Mouse (Mus musculus): ENCODE data around the gene Gm10668. TPM values are rescaled to one million over a fixed set of nuclear protein-coding genes. Genes with fewer than 3 reads are reported as not detected.
"Not testable (repeated sequence)": the region's sequence is repeated elsewhere in the genome, so short reads cannot be mapped to it uniquely, and the experiment has no call there.

Gm10668 gene
- not detected in 2 replicates for polyA plus RNA-seq (2015; fragmentation: Nextera tagmentation; extraction: Ambion mirVana)

DNA sequence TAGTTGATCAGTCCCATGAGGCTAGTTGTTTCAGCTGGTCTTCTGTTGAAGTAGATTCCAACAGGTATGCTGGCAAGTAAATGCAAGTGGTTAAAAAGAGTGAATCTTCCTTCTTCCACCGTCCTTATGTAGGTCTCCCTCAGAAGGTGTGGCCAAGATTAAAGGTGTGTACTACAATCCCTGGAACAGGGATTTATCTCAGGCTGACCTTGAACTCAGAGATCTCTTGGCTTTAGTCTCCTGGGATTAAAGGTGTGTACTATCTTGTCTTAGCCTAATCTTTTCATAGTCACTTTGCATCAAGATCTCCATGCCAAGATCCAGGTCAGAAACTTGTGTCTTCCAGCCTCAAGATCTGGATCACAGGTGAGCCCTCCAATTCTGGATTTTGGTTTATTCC is at the start of gene Gm10668:
Gene Gm10668 (minus strand): TSS at position 101 of the 400 bp plus-strand sequence.
- not testable (repeated sequence) for H3K9ac ChIP-seq; H3K4me2 ChIP-seq (replicated peaks); H3K27me3 ChIP-seq (replicated peaks); H3K4me1 ChIP-seq (replicated peaks); H3K9me3 ChIP-seq; H3K27ac ChIP-seq; H3K4me3 ChIP-seq (replicated peaks); H3K36me3 ChIP-seq; ATAC-seq
- WGBS, result no CpG with 5 or more reads among the region's 1 CpGs

DNA sequence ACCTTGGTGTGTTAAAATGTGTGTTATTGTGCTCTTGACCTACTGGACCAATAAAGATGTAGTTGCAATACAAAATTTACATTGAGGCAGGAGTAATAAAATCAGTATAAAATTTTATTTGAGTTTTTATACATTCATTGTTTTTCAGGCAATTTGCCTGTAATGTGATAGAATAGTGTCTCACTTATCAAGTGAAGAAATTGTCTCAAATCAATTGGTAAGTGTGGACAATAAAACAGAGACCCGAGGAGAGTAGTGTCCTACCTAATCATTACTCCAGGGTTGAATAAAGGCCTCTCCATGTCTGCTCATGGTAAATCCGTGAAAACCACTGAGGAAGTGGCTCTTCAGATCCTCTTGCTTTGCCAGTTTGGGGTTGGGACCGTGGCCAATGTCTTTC is 40.5 kb upstream of the Gm10668 start, which contains the start of gene Vmn1r112:
Gene Vmn1r112 (plus strand): TSS at position 301 of the 400 bp plus-strand sequence.
- H3K9me3 ChIP-seq; H3K4me1 ChIP-seq (replicated peaks); H3K4me2 ChIP-seq (replicated peaks); H3K9ac ChIP-seq; H3K36me3 ChIP-seq; H3K27ac ChIP-seq; H3K4me3 ChIP-seq (replicated peaks); H3K27me3 ChIP-seq (replicated peaks); ATAC-seq: not testable (repeated sequence)
- no CpG with 5 or more reads among the region's 3 CpGs for WGBS

DNA sequence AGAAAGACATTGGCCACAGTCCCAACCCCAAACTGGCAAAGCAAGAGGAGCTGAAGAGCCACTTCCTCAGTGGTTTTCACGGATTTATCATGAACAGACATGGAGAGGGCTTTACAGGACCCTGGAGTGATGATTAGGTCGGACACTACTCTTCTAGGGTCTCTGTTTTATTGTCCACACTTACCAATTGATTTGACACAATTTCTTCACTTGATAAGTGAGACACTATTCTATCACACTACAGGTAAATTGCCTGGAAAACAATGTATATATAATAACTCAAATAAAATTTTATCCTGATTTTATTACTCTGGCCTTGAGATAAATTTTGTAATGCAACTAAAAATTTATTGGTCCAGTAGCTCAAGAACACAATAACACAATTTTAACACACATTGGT is 27.3 kb downstream of the Gm10668 start, which contains the start of gene Vmn1r111:
Gene Vmn1r111 (minus strand): TSS at position 101 of the 400 bp plus-strand sequence.
- not testable (repeated sequence) for H3K27ac ChIP-seq; H3K9me3 ChIP-seq; H3K4me3 ChIP-seq (replicated peaks); H3K27me3 ChIP-seq (replicated peaks); H3K9ac ChIP-seq; H3K4me1 ChIP-seq (replicated peaks); ATAC-seq; H3K36me3 ChIP-seq; H3K4me2 ChIP-seq (replicated peaks)
- no CpG with 5 or more reads among the region's 2 CpGs for WGBS

Other genes starting within 250 kb of the Gm10668 start
- gene Vmn1r103, start 220.1 kb downstream of the Gm10668 start, polyA plus RNA-seq (2015; fragmentation: Nextera tagmentation; extraction: Ambion mirVana), result not detected in 2 replicates
- not detected in 2 replicates for gene Vmn1r104, start 196.8 kb downstream of the Gm10668 start, polyA plus RNA-seq (2015; fragmentation: Nextera tagmentation; extraction: Ambion mirVana)
- not detected in 2 replicates for gene Gm5726, start 184.9 kb downstream of the Gm10668 start, polyA plus RNA-seq (2015; fragmentation: Nextera tagmentation; extraction: Ambion mirVana)
- gene Gm4141, start 154.4 kb downstream of the Gm10668 start, polyA plus RNA-seq (2015; fragmentation: Nextera tagmentation; extraction: Ambion mirVana), result not detected in 2 replicates
- not detected in 2 replicates for gene Gm4513, start 131.6 kb downstream of the Gm10668 start, polyA plus RNA-seq (2015; fragmentation: Nextera tagmentation; extraction: Ambion mirVana)
- not detected in 2 replicates for gene Vmn1r107, start 61.7 kb downstream of the Gm10668 start, polyA plus RNA-seq (2015; fragmentation: Nextera tagmentation; extraction: Ambion mirVana)
- gene Vmn1r111, start 27.4 kb downstream of the Gm10668 start, polyA plus RNA-seq (2015; fragmentation: Nextera tagmentation; extraction: Ambion mirVana), result not detected in 2 replicates
- gene Vmn1r112, start 40.6 kb upstream of the Gm10668 start, polyA plus RNA-seq (2015; fragmentation: Nextera tagmentation; extraction: Ambion mirVana), result not detected in 2 replicates
- not detected in 2 replicates for gene Vmn1r113, start 56.7 kb upstream of the Gm10668 start, polyA plus RNA-seq (2015; fragmentation: Nextera tagmentation; extraction: Ambion mirVana)
- gene Vmn1r114, start 81.6 kb upstream of the Gm10668 start, polyA plus RNA-seq (2015; fragmentation: Nextera tagmentation; extraction: Ambion mirVana), result not detected in 2 replicates
- gene Vmn1r115, start 114.4 kb upstream of the Gm10668 start, polyA plus RNA-seq (2015; fragmentation: Nextera tagmentation; extraction: Ambion mirVana), result not detected in 2 replicates
- not detected in 2 replicates for gene Vmn1r116, start 141.6 kb upstream of the Gm10668 start, polyA plus RNA-seq (2015; fragmentation: Nextera tagmentation; extraction: Ambion mirVana)
- gene Vmn1r117, start 153.5 kb upstream of the Gm10668 start, polyA plus RNA-seq (2015; fragmentation: Nextera tagmentation; extraction: Ambion mirVana), result not detected in 2 replicates
- not detected in 2 replicates for gene Vmn1r118, start 181.7 kb upstream of the Gm10668 start, polyA plus RNA-seq (2015; fragmentation: Nextera tagmentation; extraction: Ambion mirVana)

Data from intestine, embryonic 15.5 days (tissue).